18 mouse cellular contexts compared by ENCODE assay signal in genomic region chr3:32032381-32032780, GRCm38 (mm10).
DNase-seq lines count a peak whose midpoint lies in the region; ATAC-seq and TF ChIP-seq lines count a peak whose summit lies in the region.
"Had no signal": no experiment of that assay in that cellular context is flagged by ENCODE, and none has a peak within 500 bp of the region (broad histone marks: within the 10 kb centered on the region; RNA-seq: fewer than 3 reads in every experiment).

No protein-coding gene starts in this region.

- DNase-seq in cerebellum, adult 11 months = no peak
- no peak for DNase-seq in layer of hippocampus, adult 2 months (ENCODE audit: low spot score in 2 of 2)
- DNase-seq in layer of hippocampus, adult 9-10 months (ENCODE audit: low spot score) = no peak
- peak; percentile 30 for DNase-seq in cerebellum, adult 9-11 months
- DNase-seq in heart, postnatal 36 days = no peak
- DNase-seq in adrenal gland, adult 8-10 months = no peak
- DNase-seq: heart, postnatal 4 days; liver, embryonic 13.5 days had no signal

- no peak overlapping the region for H3K9ac ChIP-seq in hindbrain, embryonic 16.5 days (ENCODE audit: low read depth, low read length)
- H3K9ac ChIP-seq: heart, embryonic 12.5 days; liver, embryonic 13.5 days; stomach, embryonic 15.5 days had no signal

- no peak overlapping the region for H3K4me2 ChIP-seq in hindbrain, embryonic 16.5 days (ENCODE audit: low read length)
- H3K4me2 ChIP-seq: heart, embryonic 12.5 days; liver, embryonic 13.5 days; stomach, embryonic 15.5 days had no signal

- no peak for TF ChIP-seq CTCF in layer of hippocampus, adult 2 months (conservative IDR thresholded peaks at IDR 0.05)

- 52% methylated on average over 9 of the region's 9 CpGs for WGBS in hindbrain, embryonic 16.5 days

- ATAC-seq in cerebellum, adult (ENCODE audit: insufficient number of reproducible peaks, low FRiP score, low TSS enrichment) = peak; percentile 66; the same call in 1 of the 2 replicates
- ATAC-seq in hindbrain, embryonic 16.5 days = peak; percentile 66
- ATAC-seq: CD4-positive, CD25-positive, alpha-beta regulatory T cell, adult 4 months; intestine, postnatal 0 days had no signal

- 0 out of 2 replicates have a peak, but pooled peaks cover 2% of the 10 kb centered on the region for H3K4me1 ChIP-seq in hindbrain, embryonic 16.5 days (ENCODE audit: control insufficient read depth, insufficient read depth, low read depth, low read length)
- H3K4me1 ChIP-seq: liver, embryonic 13.5 days; stomach, embryonic 15.5 days had no signal

- intact Hi-C loops in heart, postnatal 36 days (cut with DNase I) = no loop called here

- H3K36me3 ChIP-seq in hindbrain, embryonic 16.5 days (ENCODE audit: control insufficient read depth, insufficient read depth, low read length) = no peaks in the 10 kb centered on the region
- H3K36me3 ChIP-seq: G1E; heart, embryonic 12.5 days; liver, embryonic 13.5 days; stomach, embryonic 15.5 days had no signal

- H3K9me3 ChIP-seq in hindbrain, embryonic 16.5 days (ENCODE audit: control insufficient read depth, low read length) = no peaks in the 10 kb centered on the region
- H3K9me3 ChIP-seq: G1E; heart, embryonic 12.5 days; liver, embryonic 13.5 days; stomach, embryonic 15.5 days had no signal

- 0 out of 2 replicates have a peak overlapping the region, but pooled peaks have one; percentile 12 for H3K4me3 ChIP-seq in layer of hippocampus, adult 2 months
- no peak overlapping the region for H3K4me3 ChIP-seq in hindbrain, embryonic 16.5 days (ENCODE audit: low read length)
- H3K4me3 ChIP-seq: erythroblast, embryonic 14.5 days; heart, embryonic 12.5 days; liver, embryonic 13.5 days; myocyte; stomach, embryonic 15.5 days had no signal

- no peak overlapping the region for H3K27ac ChIP-seq in layer of hippocampus, adult 2 months
- H3K27ac ChIP-seq in hindbrain, embryonic 16.5 days (ENCODE audit: low read depth, low read length) = peak overlapping the region; percentile 56; the same call in 1 of the 2 replicates
- H3K27ac ChIP-seq: kidney, postnatal 0 days; liver, embryonic 13.5 days; stomach, embryonic 15.5 days had no signal

- H3K27me3 ChIP-seq in hindbrain, embryonic 16.5 days (replicated peaks; ENCODE audit: control insufficient read depth, insufficient read depth, low read length) = no peaks in the 10 kb centered on the region
- H3K27me3 ChIP-seq: heart, embryonic 12.5 days; liver, embryonic 13.5 days; stomach, embryonic 15.5 days had no signal
